Mouse (Mus musculus) midbrain, embryonic 16.5 days (tissue): ENCODE measurements around the gene Pald1. TPM values are rescaled to one million over a fixed set of nuclear protein-coding genes. Genes with fewer than 3 reads are reported as not detected.

ENCODE experiments used
- ATAC-seq: fragments of 200-750 bp; cut with Nextera tagmentation; 2 replicates; pipeline ENCODE4 v1.8.0; 2017; ENCODE audit warnings: moderate TSS enrichment
- H3K27ac ChIP-seq: fragments of 300-500 bp; sonication (generic); 2 replicates; pipeline ENCODE4 v1.5.1; 2014; ENCODE audit warnings: mild to moderate bottlenecking, low read length, mixed read lengths
- H3K27me3 ChIP-seq: fragments of 300-500 bp; sonication (generic); 2 replicates; pipeline ENCODE4 v1.6.1; 2014; ENCODE audit warnings: low read depth, low read length, mixed read lengths; ENCODE audit not compliant: control insufficient read depth, insufficient read depth
- H3K36me3 ChIP-seq: fragments of 300-500 bp; sonication (generic); 2 replicates; pipeline ENCODE4 v1.6.1; 2014; ENCODE audit warnings: mild to moderate bottlenecking, low read length, moderate library complexity, mixed read lengths; ENCODE audit not compliant: control insufficient read depth, insufficient read depth
- H3K4me1 ChIP-seq: fragments of 300-500 bp; sonication (generic); 2 replicates; pipeline ENCODE4 v1.6.1; 2014; ENCODE audit warnings: mild to moderate bottlenecking, low read length, mixed read lengths; ENCODE audit not compliant: control insufficient read depth, insufficient read depth
- H3K4me2 ChIP-seq: fragments of 300-500 bp; sonication (generic); 2 replicates; pipeline ENCODE4 v1.6.1; 2014; ENCODE audit warnings: mild to moderate bottlenecking, low read length, mixed read lengths
- H3K4me3 ChIP-seq: fragments of 300-500 bp; sonication (generic); 2 replicates; pipeline ENCODE4 v1.5.1; 2014; ENCODE audit warnings: low read depth, mild to moderate bottlenecking, low read length, moderate library complexity, mixed read lengths
- H3K9ac ChIP-seq: fragments of 300-500 bp; sonication (generic); 2 replicates; pipeline ENCODE4 v1.6.1; 2014; ENCODE audit warnings: low read depth, low read length, mixed read lengths
- H3K9me3 ChIP-seq: fragments of 300-500 bp; sonication (generic); replicated peaks from 2 replicates; pipeline ENCODE4 v1.6.1; 2014; ENCODE audit warnings: mild to moderate bottlenecking, low read length, mixed read lengths; ENCODE audit not compliant: control insufficient read depth, poor library complexity, severe bottlenecking
- WGBS: fragments of 180-500 bp; shearing (Covaris S2); extraction: QIAGEN DNeasy Blood & Tissue Kit; methylation state at CpG from one replicate; pipeline ENCODE4 v1.1.7; 2014; 5-methylcytosine and 5-hydroxymethylcytosine counted together
- polyA plus RNA-seq: library from polyadenylated mRNA; unstranded; fragments of >200 nt; fragmentation: Nextera tagmentation; extraction: Ambion mirVana; gene quantifications from 2 replicates; pipeline ENCODE4 v1.2.1, GENCODE M21; 2015

The Pald1 gene
- 20.2 and 20.6 TPM in 2 replicates for polyA plus RNA-seq

DNA sequence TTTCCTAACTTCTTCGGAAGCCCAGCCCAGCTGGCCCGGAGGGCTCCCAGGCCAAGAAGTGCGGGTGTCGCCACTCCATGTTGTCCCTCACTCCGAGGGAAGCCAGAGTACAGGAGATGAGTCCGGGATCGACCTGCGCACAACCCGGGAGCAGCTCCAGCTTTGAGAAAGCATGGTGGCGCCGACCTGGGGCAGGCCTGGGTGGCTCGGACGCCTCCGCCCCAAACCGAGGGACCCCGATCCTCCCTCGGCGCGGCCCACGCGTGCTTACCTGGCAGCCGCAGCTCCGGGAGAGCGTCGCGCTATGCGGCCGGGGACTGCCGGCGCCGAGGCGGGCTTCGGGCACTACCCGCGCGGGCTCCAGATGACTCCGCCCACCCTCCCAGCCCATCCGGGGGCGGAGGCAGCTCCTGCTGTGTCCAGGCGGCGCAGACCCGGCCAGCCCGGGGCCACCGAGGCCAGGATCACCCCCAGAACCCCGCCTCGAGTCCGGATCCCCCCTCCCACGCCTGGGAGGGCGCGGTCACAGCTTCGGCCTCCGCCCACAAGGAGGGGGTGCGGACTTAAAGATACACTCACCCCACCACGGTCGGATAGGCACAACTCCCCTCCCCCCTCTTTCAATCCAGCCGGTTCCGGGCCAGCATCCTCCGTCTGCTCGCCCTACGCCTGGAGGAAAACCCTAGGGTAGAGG lies at the start of gene Pald1:
Gene Pald1 (minus strand): TSS at position 510 of the 694 bp plus-strand sequence.
- Histone ChIP-seq H3K27ac (peak within 1 kb of the TSS; percentile 53), H3K4me1 (peaks cover 23% of the 10 kb centered on the region), H3K27me3 (peaks cover 2% of the 10 kb centered on the region; the same call in 1 of the 2 replicates), H3K4me2 (peak within 1 kb of the TSS; percentile 94), H3K9me3 (no peaks in the 10 kb centered on the region), H3K4me3 (peak within 1 kb of the TSS; percentile 72), H3K9ac (peak within 1 kb of the TSS; percentile 86), H3K36me3 (no peaks in the 10 kb centered on the region)
- peak; percentile 86 for ATAC-seq
- WGBS = under 1% methylated on average over 52 of the region's 60 CpGs

DNA sequence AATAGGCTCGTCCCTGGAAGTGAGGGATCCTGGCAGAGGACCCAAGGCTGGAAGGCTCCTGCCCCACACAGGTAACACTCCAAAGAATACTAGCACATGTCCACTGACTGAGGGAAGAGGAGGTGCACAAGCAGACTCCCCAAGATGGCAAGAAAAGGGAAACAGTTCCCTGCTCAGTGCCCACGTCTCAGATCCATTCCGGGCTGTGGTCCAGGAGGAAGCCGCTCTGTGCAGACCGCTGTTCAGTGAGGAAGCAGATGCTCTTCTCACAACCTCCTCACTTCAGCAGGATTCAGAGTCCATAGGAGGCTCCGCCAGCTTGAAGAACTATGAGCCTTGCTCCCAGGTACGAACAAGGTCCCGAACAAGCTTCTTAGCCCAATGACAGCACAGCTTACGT lies 48.0 kb upstream of the Pald1 start:
- H3K36me3 ChIP-seq = peaks cover 28% of the 10 kb centered on the region
- 95% methylated on average over 9 of the region's 9 CpGs for WGBS
- ATAC-seq = no peak

DNA sequence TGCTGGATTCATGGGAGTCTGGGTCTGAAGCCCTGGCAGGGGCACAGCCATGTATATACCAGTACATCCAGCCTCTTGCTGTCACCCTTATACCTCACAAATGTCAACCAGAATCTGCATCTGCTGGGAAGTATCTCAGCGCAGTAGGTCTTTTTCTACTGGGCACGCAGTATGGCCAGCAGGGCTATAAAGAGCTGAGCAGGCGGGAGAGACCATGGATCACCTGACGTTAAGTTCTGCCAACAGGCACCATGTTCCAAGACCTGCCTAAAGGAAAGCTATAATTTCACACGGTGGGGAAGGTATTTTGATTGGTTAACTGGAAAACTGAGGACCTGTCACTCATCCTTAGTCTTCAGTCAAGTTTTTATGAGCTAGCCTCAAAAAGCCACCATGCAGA lies 45.7 kb upstream of the Pald1 start:
- no peak overlapping the region for H3K27ac ChIP-seq
- peaks cover 7% of the 10 kb centered on the region for H3K4me1 ChIP-seq
- H3K27me3 ChIP-seq = no peaks in the 10 kb centered on the region
- no peaks in the 10 kb centered on the region for H3K9me3 ChIP-seq
- no peak overlapping the region for H3K4me2 ChIP-seq
- 88% methylated on average over 5 of the region's 5 CpGs for WGBS
- H3K9ac ChIP-seq = no peak overlapping the region
- no peak overlapping the region for H3K4me3 ChIP-seq
- peaks cover 25% of the 10 kb centered on the region for H3K36me3 ChIP-seq
- no peak for ATAC-seq

More for the DNA sequence above, 48.0 kb upstream of the Pald1 start:
- Histone ChIP-seq H3K9me3 (no peaks in the 10 kb centered on the region), H3K4me1 (no peaks in the 10 kb centered on the region), H3K9ac (no peak overlapping the region), H3K4me3 (no peak overlapping the region), H3K4me2 (no peak overlapping the region), H3K27me3 (no peaks in the 10 kb centered on the region), H3K27ac (no peak overlapping the region)

DNA sequence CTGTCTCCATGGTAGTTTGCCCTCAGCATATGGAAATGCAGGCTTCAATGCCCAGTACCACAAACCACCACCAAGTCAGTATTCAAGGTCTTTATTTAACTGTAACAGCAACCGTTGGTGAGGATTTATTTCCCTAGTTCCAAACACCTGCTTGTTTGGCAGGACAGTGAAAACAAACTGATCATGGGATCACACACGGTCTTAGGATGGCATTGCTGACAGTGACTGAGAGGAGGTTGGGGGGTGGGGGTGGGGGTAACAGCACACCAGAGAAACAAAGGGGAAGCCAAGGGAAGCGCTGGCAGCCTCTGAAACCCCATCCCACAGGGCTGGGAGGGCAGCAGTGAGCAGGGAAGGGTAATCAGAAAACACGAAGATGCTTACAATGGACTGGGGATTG lies 45.1 kb upstream of the Pald1 start:
- WGBS = 40% methylated on average over 4 of the region's 4 CpGs
- no peaks in the 10 kb centered on the region for H3K27me3 ChIP-seq
- H3K36me3 ChIP-seq = peaks cover 19% of the 10 kb centered on the region
- peaks cover 8% of the 10 kb centered on the region for H3K4me1 ChIP-seq
- no peaks in the 10 kb centered on the region for H3K9me3 ChIP-seq
- no peak overlapping the region for H3K9ac ChIP-seq
- H3K4me2 ChIP-seq = no peak overlapping the region
- H3K4me3 ChIP-seq = no peak overlapping the region
- H3K27ac ChIP-seq = no peak overlapping the region
- no peak for ATAC-seq

DNA sequence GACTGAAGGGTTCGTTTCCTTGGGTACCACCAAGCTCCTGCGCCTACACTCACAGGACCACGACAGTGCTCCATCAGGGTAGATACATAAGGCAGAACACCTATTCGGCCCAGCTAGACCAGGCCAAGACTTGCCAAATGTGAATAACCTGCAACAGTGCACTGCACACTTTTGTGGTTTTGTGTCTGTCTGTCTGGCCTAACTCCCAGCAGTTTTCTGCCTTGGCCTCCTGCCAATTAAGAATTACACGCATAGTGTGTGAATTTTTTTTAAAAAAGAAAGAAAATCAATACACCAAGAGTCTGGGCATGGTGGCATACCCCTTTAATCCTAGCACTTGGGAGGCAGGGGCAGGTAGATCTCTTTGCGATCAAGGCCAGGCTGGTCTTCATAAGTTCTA lies 44.6 kb upstream of the Pald1 start:
- no peak for ATAC-seq

DNA sequence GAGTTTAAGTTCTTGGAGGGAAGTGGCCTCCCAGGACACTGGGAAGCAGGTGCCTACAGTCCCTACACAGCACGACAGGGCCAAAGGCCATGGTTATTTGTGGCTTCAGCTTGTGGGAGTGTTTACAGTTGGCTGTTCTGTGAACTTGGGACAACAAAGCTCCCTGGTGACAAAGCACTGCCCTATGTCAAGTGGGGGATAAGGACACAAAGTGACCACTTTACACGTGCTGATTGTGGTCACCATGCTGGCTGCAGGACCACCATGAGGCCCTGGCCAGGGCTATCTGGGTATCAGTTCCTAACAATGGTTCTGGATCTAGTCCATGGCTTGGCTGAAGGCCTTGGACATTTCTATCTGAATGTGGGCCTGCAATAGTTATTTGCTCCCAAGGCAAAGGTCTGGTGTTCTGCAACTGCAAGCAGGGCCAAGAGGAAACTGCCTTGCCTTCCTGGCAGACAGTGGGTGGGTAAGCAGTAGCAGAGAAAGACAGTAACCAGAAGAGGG lies 43.0 kb upstream of the Pald1 start:
- Histone ChIP-seq H3K27me3 (no peaks in the 10 kb centered on the region), H3K27ac (no peak overlapping the region), H3K36me3 (peaks cover 12% of the 10 kb centered on the region), H3K4me1 (peaks cover 8% of the 10 kb centered on the region), H3K4me3 (no peak overlapping the region), H3K9me3 (no peaks in the 10 kb centered on the region), H3K9ac (no peak overlapping the region), H3K4me2 (no peak overlapping the region)
- no peak for ATAC-seq
- 49% methylated on average over 2 of the region's 2 CpGs for WGBS

More for the DNA sequence above, 44.6 kb upstream of the Pald1 start:
- H3K9ac ChIP-seq = no peak overlapping the region
- H3K27ac ChIP-seq = no peak overlapping the region
- H3K4me2 ChIP-seq = no peak overlapping the region
- H3K27me3 ChIP-seq = no peaks in the 10 kb centered on the region
- 86% methylated on average over 6 of the region's 6 CpGs for WGBS
- H3K4me3 ChIP-seq = no peak overlapping the region
- no peaks in the 10 kb centered on the region for H3K9me3 ChIP-seq
- peaks cover 8% of the 10 kb centered on the region for H3K4me1 ChIP-seq
- H3K36me3 ChIP-seq = peaks cover 16% of the 10 kb centered on the region

DNA sequence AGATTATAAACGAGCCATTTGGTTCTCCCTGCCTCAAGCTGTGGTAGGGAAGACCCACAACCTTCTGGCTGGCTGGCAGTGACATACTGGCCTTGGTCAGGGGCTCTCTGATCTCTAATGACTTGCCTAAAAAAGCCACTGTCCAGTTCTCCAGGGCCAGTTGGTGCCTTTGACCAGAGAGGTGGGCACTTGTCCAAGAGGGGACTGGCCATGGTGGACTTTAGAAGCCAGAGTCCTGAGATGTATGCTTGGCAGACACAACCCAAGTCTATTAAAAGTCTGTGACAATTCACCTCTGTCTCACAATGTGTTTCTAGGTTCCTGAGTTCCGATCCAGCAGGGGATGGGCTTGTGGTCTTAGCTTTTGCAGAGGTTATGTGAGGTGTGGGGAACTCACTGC lies 41.7 kb upstream of the Pald1 start:
- peaks cover 5% of the 10 kb centered on the region for H3K27me3 ChIP-seq
- WGBS = 73% methylated on average over 2 of the region's 2 CpGs
- ATAC-seq = no peak
- H3K9ac ChIP-seq = no peak overlapping the region
- H3K36me3 ChIP-seq = peaks cover 5% of the 10 kb centered on the region; the same call in 1 of the 2 replicates
- no peaks in the 10 kb centered on the region for H3K9me3 ChIP-seq
- peaks cover 8% of the 10 kb centered on the region for H3K4me1 ChIP-seq
- no peak overlapping the region for H3K4me2 ChIP-seq
- H3K4me3 ChIP-seq = no peak overlapping the region
- no peak overlapping the region for H3K27ac ChIP-seq

DNA sequence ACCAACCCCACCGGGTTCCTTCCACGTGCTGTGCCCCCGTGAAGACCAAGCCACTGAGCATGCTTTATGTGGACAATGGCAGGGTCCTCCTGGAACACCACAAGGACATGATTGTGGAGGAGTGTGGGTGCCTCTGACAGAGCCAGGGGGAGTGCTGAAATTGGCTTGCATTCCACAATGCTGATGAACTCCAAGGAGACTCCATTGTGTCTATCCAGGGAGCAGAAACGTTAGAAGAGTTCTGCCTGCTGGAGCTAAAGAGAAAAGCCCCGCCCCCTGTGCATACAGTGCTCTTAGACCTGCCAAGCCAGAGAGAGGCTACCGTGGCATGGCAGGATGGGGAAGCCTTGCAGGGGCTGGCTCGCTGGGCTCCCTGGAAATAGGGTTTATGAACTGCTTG lies 41.2 kb upstream of the Pald1 start:
- Histone ChIP-seq H3K4me3 (no peak overlapping the region), H3K9me3 (no peaks in the 10 kb centered on the region), H3K9ac (no peak overlapping the region), H3K27me3 (peaks cover 10% of the 10 kb centered on the region), H3K4me2 (peak overlapping the region; percentile 11; the same call in 1 of the 2 replicates), H3K36me3 (no peaks in the 10 kb centered on the region), H3K4me1 (peaks cover 8% of the 10 kb centered on the region), H3K27ac (no peak overlapping the region)
- ATAC-seq = peak; percentile 60
- WGBS = 21% methylated on average over 7 of the region's 7 CpGs

DNA sequence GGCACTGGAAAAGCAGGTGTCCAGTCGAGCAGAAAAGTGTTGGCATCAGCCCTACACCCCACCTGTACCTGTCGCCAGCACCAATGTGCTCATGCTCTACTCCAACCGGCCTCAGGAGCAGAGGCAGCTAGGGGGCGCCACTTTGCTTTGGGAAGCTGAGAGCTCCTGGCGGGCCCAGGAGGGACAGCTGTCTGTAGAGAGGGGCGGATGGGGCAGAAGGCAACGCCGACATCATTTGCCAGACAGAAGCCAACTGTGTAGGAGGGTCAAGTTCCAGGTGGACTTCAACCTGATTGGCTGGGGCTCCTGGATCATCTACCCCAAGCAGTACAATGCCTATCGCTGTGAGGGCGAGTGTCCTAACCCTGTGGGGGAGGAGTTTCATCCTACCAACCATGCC lies 40.0 kb upstream of the Pald1 start:
- H3K4me3 ChIP-seq = no peak overlapping the region
- peaks cover 16% of the 10 kb centered on the region for H3K27me3 ChIP-seq
- no peak overlapping the region for H3K27ac ChIP-seq
- peaks cover 13% of the 10 kb centered on the region for H3K4me1 ChIP-seq
- WGBS = 50% methylated on average over 10 of the region's 10 CpGs
- H3K4me2 ChIP-seq = no peak overlapping the region
- no peaks in the 10 kb centered on the region for H3K36me3 ChIP-seq
- no peak for ATAC-seq
- no peak overlapping the region for H3K9ac ChIP-seq
- H3K9me3 ChIP-seq = no peaks in the 10 kb centered on the region
